Mouse (Mus musculus): Measurements from ENCODE around the gene Lrp2. TPM values are rescaled to one million over a fixed set of nuclear protein-coding genes. Genes with fewer than 3 reads are reported as not detected.
A peak's percentile ranks its signal among the peaks of the same experiment; 100 is the strongest.

Gene Lrp2
- total and polyA plus RNA-seq, 2 experiments: 0.04 to 0.09 TPM

- no peak overlapping the region for H3K4me3 ChIP-seq (ENCODE audit: insufficient read depth, low read depth, low read length)
- no peaks in the 10 kb centered on the region for H3K79me2 ChIP-seq (ENCODE audit: control insufficient read depth, insufficient read depth, low read length)
- 81% methylated on average over 6 of the region's 6 CpGs for WGBS
- no peak for DNase-seq (ENCODE audit: extremely low read depth, low read depth, low spot score)
- no peak overlapping the region for H3K27ac ChIP-seq (replicated peaks; ENCODE audit: insufficient read depth, low read depth, low read length)
- no peak overlapping the region for H3K9ac ChIP-seq (ENCODE audit: low read depth, low read length)
- H3K27me3 ChIP-seq (ENCODE audit: control insufficient read depth, insufficient read depth, low read length): no peaks in the 10 kb centered on the region
- H3K4me1 ChIP-seq (ENCODE audit: control insufficient read depth, insufficient read depth, low read length): peaks cover 7% of the 10 kb centered on the region; the same call in 1 of the 2 replicates
- TF ChIP-seq CTCF (IDR thresholded peaks at IDR 0.05; ENCODE audit: low read depth, low read length) (no peak), POLR2A (IDR thresholded peaks at IDR 0.05; ENCODE audit: extremely low read depth, insufficient read depth, low read length) (no peak)
- no peaks in the 10 kb centered on the region for H3K36me3 ChIP-seq (ENCODE audit: control insufficient read depth, insufficient read depth, low read length)
Measured at GRCm38 (mm10) chr2:69463609-69464008, 122.3 kb downstream of the Lrp2 start.

- H3K4me1 ChIP-seq (ENCODE audit: control insufficient read depth, insufficient read depth, low read length): no peaks in the 10 kb centered on the region
- no peaks in the 10 kb centered on the region for H3K36me3 ChIP-seq (ENCODE audit: control insufficient read depth, insufficient read depth, low read length)
- 56% methylated on average over 17 of the region's 17 CpGs for WGBS
- no peak for TF ChIP-seq CTCF (IDR thresholded peaks at IDR 0.05; ENCODE audit: low read depth, low read length)
- no peak for TF ChIP-seq POLR2A (IDR thresholded peaks at IDR 0.05; ENCODE audit: extremely low read depth, insufficient read depth, low read length)
- no peak overlapping the region for H3K9ac ChIP-seq (ENCODE audit: low read depth, low read length)
- H3K79me2 ChIP-seq (ENCODE audit: control insufficient read depth, insufficient read depth, low read length): no peaks in the 10 kb centered on the region
- no peak overlapping the region for H3K27ac ChIP-seq (replicated peaks; ENCODE audit: insufficient read depth, low read depth, low read length)
- no peak overlapping the region for H3K4me3 ChIP-seq (ENCODE audit: insufficient read depth, low read depth, low read length)
- DNase-seq (ENCODE audit: extremely low read depth, low read depth, low spot score): peak; percentile 66
- no peaks in the 10 kb centered on the region for H3K27me3 ChIP-seq (ENCODE audit: control insufficient read depth, insufficient read depth, low read length)
Measured at GRCm38 (mm10) chr2:69459481-69459880, 126.4 kb downstream of the Lrp2 start.

- Histone ChIP-seq H3K36me3 (ENCODE audit: control insufficient read depth, insufficient read depth, low read length) (no peaks in the 10 kb centered on the region), H3K27ac (replicated peaks; ENCODE audit: insufficient read depth, low read depth, low read length) (no peak overlapping the region), H3K79me2 (ENCODE audit: control insufficient read depth, insufficient read depth, low read length) (no peaks in the 10 kb centered on the region), H3K4me3 (ENCODE audit: insufficient read depth, low read depth, low read length) (no peak overlapping the region), H3K9ac (ENCODE audit: low read depth, low read length) (no peak overlapping the region), H3K4me1 (ENCODE audit: control insufficient read depth, insufficient read depth, low read length) (no peaks in the 10 kb centered on the region), H3K27me3 (ENCODE audit: control insufficient read depth, insufficient read depth, low read length) (no peaks in the 10 kb centered on the region)
- DNase-seq (ENCODE audit: extremely low read depth, low read depth, low spot score): no peak
- TF ChIP-seq POLR2A (IDR thresholded peaks at IDR 0.05; ENCODE audit: extremely low read depth, insufficient read depth, low read length) (no peak), CTCF (IDR thresholded peaks at IDR 0.05; ENCODE audit: low read depth, low read length) (no peak)
- WGBS: 86% methylated on average over 5 of the region's 5 CpGs
Measured at GRCm38 (mm10) chr2:69451128-69451527, 134.7 kb downstream of the Lrp2 start.

- 88% methylated on average over 4 of the region's 4 CpGs for WGBS
- H3K36me3 ChIP-seq (ENCODE audit: control insufficient read depth, insufficient read depth, low read length): no peaks in the 10 kb centered on the region
- no peaks in the 10 kb centered on the region for H3K79me2 ChIP-seq (ENCODE audit: control insufficient read depth, insufficient read depth, low read length)
- no peak overlapping the region for H3K9ac ChIP-seq (ENCODE audit: low read depth, low read length)
- H3K27me3 ChIP-seq (ENCODE audit: control insufficient read depth, insufficient read depth, low read length): no peaks in the 10 kb centered on the region
- H3K4me1 ChIP-seq (ENCODE audit: control insufficient read depth, insufficient read depth, low read length): peaks cover 2% of the 10 kb centered on the region; the same call in 1 of the 2 replicates
- H3K4me3 ChIP-seq (ENCODE audit: insufficient read depth, low read depth, low read length): no peak overlapping the region
- DNase-seq (ENCODE audit: extremely low read depth, low read depth, low spot score): no peak
- TF ChIP-seq CTCF (IDR thresholded peaks at IDR 0.05; ENCODE audit: low read depth, low read length): no peak
- no peak for TF ChIP-seq POLR2A (IDR thresholded peaks at IDR 0.05; ENCODE audit: extremely low read depth, insufficient read depth, low read length)
- H3K27ac ChIP-seq (replicated peaks; ENCODE audit: insufficient read depth, low read depth, low read length): no peak overlapping the region
Measured at GRCm38 (mm10) chr2:69448581-69448980, 137.3 kb downstream of the Lrp2 start.

GRCm38 (mm10) chr2:69445896-69446472, 139.9 kb downstream of the Lrp2 start:
- WGBS: 32% methylated on average over 4 of the region's 4 CpGs
- Histone ChIP-seq H3K36me3 (ENCODE audit: control insufficient read depth, insufficient read depth, low read length) (no peaks in the 10 kb centered on the region), H3K9ac (ENCODE audit: low read depth, low read length) (no peak overlapping the region), H3K27ac (replicated peaks; ENCODE audit: insufficient read depth, low read depth, low read length) (no peak overlapping the region), H3K4me1 (ENCODE audit: control insufficient read depth, insufficient read depth, low read length) (peaks cover 2% of the 10 kb centered on the region; the same call in 1 of the 2 replicates), H3K27me3 (ENCODE audit: control insufficient read depth, insufficient read depth, low read length) (no peaks in the 10 kb centered on the region), H3K4me3 (ENCODE audit: insufficient read depth, low read depth, low read length) (no peak overlapping the region), H3K79me2 (ENCODE audit: control insufficient read depth, insufficient read depth, low read length) (no peaks in the 10 kb centered on the region)
- DNase-seq (ENCODE audit: extremely low read depth, low read depth, low spot score): peak; percentile 45
- TF ChIP-seq POLR2A (IDR thresholded peaks at IDR 0.05; ENCODE audit: extremely low read depth, insufficient read depth, low read length): no peak
- no peak for TF ChIP-seq CTCF (IDR thresholded peaks at IDR 0.05; ENCODE audit: low read depth, low read length)

GRCm38 (mm10) chr2:69441656-69442055, 144.2 kb downstream of the Lrp2 start:
- H3K4me3 ChIP-seq (ENCODE audit: insufficient read depth, low read depth, low read length): no peak overlapping the region
- DNase-seq (ENCODE audit: extremely low read depth, low read depth, low spot score): no peak
- no peaks in the 10 kb centered on the region for H3K36me3 ChIP-seq (ENCODE audit: control insufficient read depth, insufficient read depth, low read length)
- H3K27ac ChIP-seq (replicated peaks; ENCODE audit: insufficient read depth, low read depth, low read length): no peak overlapping the region
- peaks cover 2% of the 10 kb centered on the region; the same call in 1 of the 2 replicates for H3K4me1 ChIP-seq (ENCODE audit: control insufficient read depth, insufficient read depth, low read length)
- H3K27me3 ChIP-seq (ENCODE audit: control insufficient read depth, insufficient read depth, low read length): no peaks in the 10 kb centered on the region
- H3K79me2 ChIP-seq (ENCODE audit: control insufficient read depth, insufficient read depth, low read length): no peaks in the 10 kb centered on the region
- WGBS: 62% methylated on average over 3 of the region's 3 CpGs
- H3K9ac ChIP-seq (ENCODE audit: low read depth, low read length): no peak overlapping the region
- TF ChIP-seq POLR2A (IDR thresholded peaks at IDR 0.05; ENCODE audit: extremely low read depth, insufficient read depth, low read length) (no peak), CTCF (IDR thresholded peaks at IDR 0.05; ENCODE audit: low read depth, low read length) (no peak)
